In the genomic region with DNA sequence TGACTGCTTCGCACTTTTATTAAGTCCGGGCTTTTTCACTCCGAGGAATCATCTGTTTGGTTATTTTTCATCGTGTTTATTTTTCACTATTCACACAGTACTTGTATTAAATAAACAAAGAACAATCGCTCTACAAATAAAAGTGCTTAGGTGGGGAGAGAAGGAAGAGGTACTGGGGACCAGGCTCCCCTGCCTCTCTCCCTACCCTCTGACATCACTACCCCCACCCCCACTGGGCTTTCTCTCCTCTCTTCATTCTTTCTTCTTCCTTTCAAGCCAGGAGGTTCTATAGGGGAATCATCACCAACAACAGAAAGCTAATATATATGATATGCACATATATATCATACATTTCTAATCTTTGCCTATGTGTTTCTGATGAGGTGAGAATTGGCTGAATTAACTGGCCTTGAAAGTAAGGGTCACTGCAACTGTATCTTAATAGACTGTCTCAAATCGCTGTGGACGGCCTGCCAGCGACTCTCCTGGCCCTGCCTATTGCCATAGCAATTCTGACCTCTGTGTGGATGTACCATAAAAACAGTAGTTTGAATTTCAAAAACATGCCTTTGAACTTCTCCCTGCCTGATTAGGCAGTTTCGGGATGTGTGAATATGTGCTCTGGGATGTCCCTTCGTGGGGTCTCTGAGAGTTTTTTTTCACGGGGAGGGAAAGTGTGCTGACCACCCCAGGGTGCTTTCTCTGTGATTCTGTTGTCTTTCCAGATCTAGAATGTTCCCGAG, we compare ENCODE assay signal across 9 mouse cellular contexts. TPM values are rescaled to one million over a fixed set of nuclear protein-coding genes. Genes with fewer than 3 reads are reported as not detected.
DNase-seq lines count a peak whose midpoint lies in the region; ATAC-seq lines count a peak whose summit lies in the region.
"Had no signal": no experiment of that assay in that cellular context is flagged by ENCODE, and none has a peak within 500 bp of the region (broad histone marks: within the 10 kb centered on the region; RNA-seq: fewer than 3 reads in every experiment).

No protein-coding gene starts in this region.

- H3K36me3 ChIP-seq in heart, embryonic 15.5 days = no peaks in the 10 kb centered on the region
- H3K36me3 ChIP-seq in hindbrain, embryonic 15.5 days = no peaks in the 10 kb centered on the region
- no peaks in the 10 kb centered on the region for H3K36me3 ChIP-seq in midbrain, embryonic 14.5 days (ENCODE audit: control insufficient read depth, insufficient read depth, low read length)

- H3K4me1 ChIP-seq in heart, embryonic 15.5 days (replicated peaks) = peaks cover 20% of the 10 kb centered on the region
- peaks cover 40% of the 10 kb centered on the region for H3K4me1 ChIP-seq in hindbrain, embryonic 15.5 days (replicated peaks)
- peaks cover 26% of the 10 kb centered on the region; the same call in 1 of the 2 replicates for H3K4me1 ChIP-seq in midbrain, embryonic 14.5 days (ENCODE audit: control insufficient read depth, insufficient read depth, low read length)

- H3K4me3 ChIP-seq in heart, embryonic 15.5 days = peak overlapping the region; percentile 28
- peak overlapping the region; percentile 6 for H3K4me3 ChIP-seq in hindbrain, embryonic 15.5 days
- 0 out of 2 replicates have a peak overlapping the region, but pooled peaks have one; percentile 2 for H3K4me3 ChIP-seq in midbrain, embryonic 14.5 days (replicated peaks; ENCODE audit: low read depth, low read length)

- H3K27ac ChIP-seq in heart, embryonic 15.5 days = no peak overlapping the region
- H3K27ac ChIP-seq in hindbrain, embryonic 15.5 days (replicated peaks) = peak overlapping the region; percentile 81
- H3K27ac ChIP-seq in midbrain, embryonic 14.5 days (replicated peaks; ENCODE audit: low read depth, low read length) = peak overlapping the region; percentile 47

- no peak for DNase-seq in heart, adult 8-10 months (ENCODE audit: low spot score)
- peak; percentile 66 for DNase-seq in embryo, embryonic 10 days (ENCODE audit: low spot score)
- DNase-seq in midbrain, embryonic 14.5 days = no peak
- no peak for DNase-seq in spleen, postnatal 4 days (ENCODE audit: low spot score in 2 of 2)
- no peak for DNase-seq in spleen, postnatal 36 days (ENCODE audit: low spot score in 2 of 2)
- DNase-seq in urinary bladder, postnatal 14 days (ENCODE audit: low spot score) = no peak

- no peaks in the 10 kb centered on the region for H3K9me3 ChIP-seq in heart, embryonic 15.5 days (replicated peaks)
- no peaks in the 10 kb centered on the region for H3K9me3 ChIP-seq in hindbrain, embryonic 15.5 days
- no peaks in the 10 kb centered on the region for H3K9me3 ChIP-seq in midbrain, embryonic 14.5 days (ENCODE audit: control insufficient read depth, low read length)

- WGBS in heart, embryonic 15.5 days = 26% methylated on average over 12 of the region's 12 CpGs
- 6% methylated on average over 12 of the region's 12 CpGs for WGBS in hindbrain, embryonic 15.5 days
- WGBS in midbrain, embryonic 14.5 days = 2% methylated on average over 12 of the region's 12 CpGs

- no peak overlapping the region for H3K9ac ChIP-seq in heart, embryonic 15.5 days
- no peak overlapping the region for H3K9ac ChIP-seq in hindbrain, embryonic 15.5 days
- H3K9ac ChIP-seq in midbrain, embryonic 14.5 days (replicated peaks; ENCODE audit: low read length) = no peak overlapping the region; the same call in 1 of the 2 replicates

- H3K4me2 ChIP-seq in heart, embryonic 15.5 days = peak overlapping the region; percentile 56
- peak overlapping the region; percentile 41 for H3K4me2 ChIP-seq in hindbrain, embryonic 15.5 days
- H3K4me2 ChIP-seq in midbrain, embryonic 14.5 days (ENCODE audit: low read length) = peak overlapping the region; percentile 40; the same call in 1 of the 2 replicates

- no peak for ATAC-seq in heart, embryonic 15.5 days (replicated peaks; ENCODE audit: insufficient number of reproducible peaks, insufficient read depth, low FRiP score, low read depth)
- ATAC-seq in hindbrain, embryonic 15.5 days (ENCODE audit: low FRiP score, low read depth) = peak; percentile 49; the same call in 1 of the 2 replicates
- no peak for ATAC-seq in midbrain, embryonic 14.5 days (ENCODE audit: low FRiP score, low TSS enrichment)
- ATAC-seq: inflammation-experienced regulatory T-cells, adult 6 months had no signal

- H3K27me3 ChIP-seq in heart, embryonic 15.5 days = peaks cover 76% of the 10 kb centered on the region
- H3K27me3 ChIP-seq in hindbrain, embryonic 15.5 days = peaks cover 52% of the 10 kb centered on the region
- H3K27me3 ChIP-seq in midbrain, embryonic 14.5 days (ENCODE audit: control insufficient read depth, insufficient read depth, low read length) = peaks cover 64% of the 10 kb centered on the region

RNA-seq across cellular contexts. Expression of a gene that starts 3.3 kb away (rescaled TPM):
- not detected in 2 replicates for polyA plus RNA-seq in heart, embryonic 15.5 days (2015; fragmentation: Nextera tagmentation; extraction: Ambion mirVana)
- not detected for total RNA-seq in heart, adult 8-10 months (2022)
- 2.4 and 2.7 TPM in 2 replicates for polyA plus RNA-seq in hindbrain, embryonic 15.5 days (2015; fragmentation: Nextera tagmentation; extraction: Ambion mirVana)
- polyA plus RNA-seq in midbrain, embryonic 14.5 days (2014; fragmentation: Nextera tagmentation; extraction: Ambion mirVana) = 0.70 and 0.75 TPM in 2 replicates
- polyA plus RNA-seq: inflammation-experienced regulatory T-cells, adult 6 months had no signal

RNA-seq across cellular contexts. Expression of a gene that starts 11.3 kb away (rescaled TPM):
- 0.06 and 0.14 TPM in 2 replicates for polyA plus RNA-seq in heart, embryonic 15.5 days (2015; fragmentation: Nextera tagmentation; extraction: Ambion mirVana)
- total RNA-seq in heart, adult 8-10 months (2022) = not detected
- 13.8 and 17.9 TPM in 2 replicates for polyA plus RNA-seq in hindbrain, embryonic 15.5 days (2015; fragmentation: Nextera tagmentation; extraction: Ambion mirVana)
- 9.9 and 14.9 TPM in 2 replicates for polyA plus RNA-seq in midbrain, embryonic 14.5 days (2014; fragmentation: Nextera tagmentation; extraction: Ambion mirVana)

RNA-seq across cellular contexts. Expression of a gene that starts 21.1 kb away (rescaled TPM):
- polyA plus RNA-seq in heart, embryonic 15.5 days (2015; fragmentation: Nextera tagmentation; extraction: Ambion mirVana) = not detected in 2 replicates
- under 1 TPM in 1 of 4 experiments, not detected in 3; 0.11 TPM for total RNA-seq in heart, adult 8-10 months (2022)
- 11.6 and 12.9 TPM in 2 replicates for polyA plus RNA-seq in hindbrain, embryonic 15.5 days (2015; fragmentation: Nextera tagmentation; extraction: Ambion mirVana)
- 10.3 and 10.8 TPM in 2 replicates for polyA plus RNA-seq in midbrain, embryonic 14.5 days (2014; fragmentation: Nextera tagmentation; extraction: Ambion mirVana)
- polyA plus RNA-seq: inflammation-experienced regulatory T-cells, adult 6 months had no signal

RNA-seq across cellular contexts. Expression of a gene that starts 36.2 kb away (rescaled TPM):
- polyA plus RNA-seq in heart, embryonic 15.5 days (2015; fragmentation: Nextera tagmentation; extraction: Ambion mirVana) = not detected in 2 replicates
- not detected for total RNA-seq in heart, adult 8-10 months (2022)
- polyA plus RNA-seq in hindbrain, embryonic 15.5 days (2015; fragmentation: Nextera tagmentation; extraction: Ambion mirVana) = 0.50 and 0.64 TPM in 2 replicates
- polyA plus RNA-seq in midbrain, embryonic 14.5 days (2014; fragmentation: Nextera tagmentation; extraction: Ambion mirVana) = 0.38 and 0.72 TPM in 2 replicates

Comparison
In these comparisons a context has a peak if more than half of its experiments do, and no peak if none do; other contexts are left out.
1. RNA of a gene that starts 21.1 kb away (polyA plus RNA-seq): 11.6 to 12.9 TPM in hindbrain, embryonic 15.5 days and 10.3 to 10.8 TPM in midbrain, embryonic 14.5 days; not detected in heart, embryonic 15.5 days; every median in the first group is over 10 times any median in the second.
2. Peak in every context shown above with its lines, with median percentiles within 50 percentile points of each other: H3K4me2 ChIP-seq and H3K4me3 ChIP-seq.